In the genomic region with DNA sequence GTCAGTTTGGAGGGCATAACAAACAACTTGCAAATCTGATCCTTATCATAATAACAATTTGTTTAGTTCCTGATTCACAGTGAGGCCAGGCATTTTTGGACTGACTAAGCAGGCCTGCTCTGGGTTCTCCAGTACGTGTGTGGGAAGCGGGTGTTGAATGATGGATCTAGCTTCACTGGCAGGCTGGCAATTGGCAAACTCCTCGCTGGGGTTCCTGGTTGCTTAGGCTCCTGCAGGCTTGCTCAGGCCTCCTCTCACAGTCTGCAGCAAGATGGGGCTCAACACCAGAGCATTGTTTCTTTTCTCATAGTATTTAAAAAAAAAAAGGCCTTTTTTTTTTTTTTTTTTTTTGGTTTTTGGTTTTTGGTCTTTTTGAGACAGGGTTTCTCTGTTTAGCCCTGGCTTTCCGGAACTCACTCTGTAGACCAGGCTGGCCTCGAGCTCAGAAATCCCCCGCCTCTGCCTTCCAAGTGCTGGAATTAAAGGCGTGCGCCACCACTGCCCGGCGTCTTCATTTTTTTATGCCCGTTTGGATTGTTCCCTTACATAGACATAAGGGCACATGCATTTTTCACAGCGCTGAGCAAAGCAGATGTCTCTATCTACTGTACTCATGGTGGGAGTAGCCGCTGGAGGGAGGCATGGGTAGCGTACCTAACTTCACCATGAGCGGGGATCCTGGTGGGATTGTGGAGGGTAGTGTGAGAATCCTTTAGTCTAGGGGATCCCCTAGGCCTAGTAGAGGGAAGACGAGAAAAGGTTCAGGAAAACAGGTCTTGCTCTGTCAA, we compare ENCODE assay signal across 8 mouse cellular contexts. TPM values are rescaled to one million over a fixed set of nuclear protein-coding genes. Genes with fewer than 3 reads are reported as not detected.
A peak's percentile ranks its signal among the peaks of the same experiment; 100 is the strongest.
DNase-seq lines count a peak whose midpoint lies in the region; ATAC-seq lines count a peak whose summit lies in the region.

No protein-coding gene starts in this region.

- intact Hi-C loops in left cerebral cortex, postnatal 36 days (cut with DNase I) = loop anchor here (1.0 to 5.0 kb wide), 3 partner anchors 66 to 223 kb away; no protein-coding TSS in a partner anchor

- peak; percentile 26 for ATAC-seq in inflammation-experienced regulatory T-cells, adult 6 months
- ATAC-seq in megakaryocyte-erythroid progenitor cell, adult 5-6 weeks (replicated peaks; ENCODE audit: low FRiP score, low TSS enrichment, poor library complexity, severe bottlenecking) = peak; percentile 28

- DNase-seq in gastrocnemius, adult 18-20 months (ENCODE audit: low spot score) = peak; percentile 5
- DNase-seq in gastrocnemius, adult 8-10 months (ENCODE audit: low spot score in 2 of 2) = no peak
- DNase-seq in cerebellum, postnatal 25 days = peak; percentile 40 to 45
- peak; percentile 58 to 69 for DNase-seq in frontal cortex, postnatal 36 days (ENCODE audit: low spot score in 2 of 2)
- DNase-seq in left cerebral cortex, postnatal 36 days (ENCODE audit: low spot score in 2 of 2) = peak; percentile 59
- DNase-seq in right cerebral cortex, postnatal 36 days (ENCODE audit: low spot score in 2 of 2) = peak; percentile 58 to 73

RNA-seq across cellular contexts. Expression of gene Nub1, which starts 0.6 kb away (rescaled TPM):
- 10 to 100 TPM; 31.1 to 33.2 TPM for total RNA-seq in gastrocnemius, adult 18-20 months (2021)
- 10 to 100 TPM; 30.6 to 36.8 (median 34.1) TPM for total RNA-seq in gastrocnemius, adult 8-10 months (2022)
- 10 to 100 TPM; 63.3 to 79.7 (median 76.0) TPM for polyA plus RNA-seq in inflammation-experienced regulatory T-cells, adult 6 months (2017; shearing (Covaris generic))
- 10 to 100 TPM; 73.5 to 77.9 TPM for total RNA-seq in left cerebral cortex, postnatal 36 days (2021)
- 18.4 and 22.4 TPM in 2 replicates for total RNA-seq in megakaryocyte-erythroid progenitor cell, adult 5-6 weeks (2014; fragmentation: Nextera tagmentation)
- 24.3 and 40.1 TPM in 2 replicates for total RNA-seq in megakaryocyte-erythroid progenitor cell, adult 5-6 weeks (2017)

RNA-seq across cellular contexts. Expression of gene Wdr86, which starts 45.8 kb away (rescaled TPM):
- not detected for total RNA-seq in gastrocnemius, adult 18-20 months (2021)
- total RNA-seq in gastrocnemius, adult 8-10 months (2022) = under 1 TPM in 1 of 4 experiments, not detected in 3; 0.18 TPM
- under 1 TPM in 2 of 3 experiments, not detected in 1; 0.23 to 0.80 TPM for polyA plus RNA-seq in inflammation-experienced regulatory T-cells, adult 6 months (2017; shearing (Covaris generic))
- total RNA-seq in left cerebral cortex, postnatal 36 days (2021) = under 1 TPM; 0.42 to 0.93 TPM
- total RNA-seq in megakaryocyte-erythroid progenitor cell, adult 5-6 weeks (2014; fragmentation: Nextera tagmentation) = 0.32 TPM in 1 of 2 replicates, not detected in the other
- total RNA-seq in megakaryocyte-erythroid progenitor cell, adult 5-6 weeks (2017) = 0.42 TPM in 1 of 2 replicates, not detected in the other

Comparison
In these comparisons a context has a peak if more than half of its experiments do, and no peak if none do; other contexts are left out.
1. DNase-seq: peak in gastrocnemius, adult 18-20 months (single experiment), cerebellum, postnatal 25 days (2 of 2), frontal cortex, postnatal 36 days (2 of 2), left cerebral cortex, postnatal 36 days (2 of 2) and right cerebral cortex, postnatal 36 days (2 of 2); none in gastrocnemius, adult 8-10 months (0 of 2).